Mouse (Mus musculus) small intestine, adult 2 months (tissue): ENCODE results near the gene Robo2. TPM values are rescaled to one million over a fixed set of nuclear protein-coding genes. Genes with fewer than 3 reads are reported as not detected.
"Not testable (repeated sequence)": the region's sequence is repeated elsewhere in the genome, so short reads cannot be mapped to it uniquely, and the experiment has no call there.

Experiments used
- H3K27ac ChIP-seq: fragments of 200-500 bp; 2 replicates; pipeline ENCODE4 v1.5.1; 2012; ENCODE audit warnings: low read depth, low read length, control low read depth, inconsistent platforms; ENCODE audit not compliant: insufficient read depth
- H3K27me3 ChIP-seq: fragments of 200-500 bp; 2 replicates; pipeline ENCODE4 v1.6.1; 2012; ENCODE audit warnings: mild to moderate bottlenecking, moderate library complexity, low read length, inconsistent platforms; ENCODE audit not compliant: control insufficient read depth, insufficient read depth
- H3K36me3 ChIP-seq: fragments of 200-500 bp; 2 replicates; pipeline ENCODE4 v1.6.1; 2012; ENCODE audit warnings: mild to moderate bottlenecking, low read length, control low read depth, inconsistent platforms; ENCODE audit not compliant: control insufficient read depth, insufficient read depth
- H3K4me1 ChIP-seq: fragments of 200-500 bp; 2 replicates; pipeline ENCODE4 v1.6.1; 2012; ENCODE audit warnings: low read length, inconsistent platforms, mixed read lengths; ENCODE audit not compliant: control insufficient read depth, insufficient read depth, insufficient read length
- H3K4me3 ChIP-seq: fragments of 200-500 bp; 2 replicates; pipeline ENCODE4 v1.5.1; 2012; ENCODE audit warnings: low read depth, mild to moderate bottlenecking, control low read depth, inconsistent platforms, low read length, moderate library complexity
- CTCF ChIP-seq: fragments of 200-500 bp; IDR thresholded peaks from 2 replicates; pipeline ENCODE4 v1.5.1; 2012; ENCODE audit warnings: low read depth, mild to moderate bottlenecking, control low read depth, inconsistent platforms, low read length, moderate library complexity, mixed read lengths; ENCODE audit not compliant: insufficient replicate concordance, insufficient read length; ENCODE audit errors: extremely low read depth
- POLR2A ChIP-seq: fragments of 200-500 bp; IDR thresholded peaks from 2 replicates; pipeline ENCODE4 v1.6.1; 2012; ENCODE audit warnings: low read depth, mild to moderate bottlenecking, control low read depth, inconsistent platforms, low read length, moderate library complexity
- WGBS: fragments of 180-500 bp; shearing (Covaris S2); methylation state at CpG from one replicate; pipeline ENCODE4 v1.1.7; 2018; 5-methylcytosine and 5-hydroxymethylcytosine counted together
- polyA plus RNA-seq: library from polyadenylated mRNA; depleted of rRNA; stranded (reverse); fragments of >200 nt; gene quantifications from 2 replicates; pipeline ENCODE4 v1.2.3, GENCODE M21; 2012

The Robo2 gene
- polyA plus RNA-seq, 1 experiment = 1.9 TPM

- Histone ChIP-seq H3K4me3 (no peak overlapping the region), H3K36me3 (no peaks in the 10 kb centered on the region), H3K4me1 (no peaks in the 10 kb centered on the region), H3K27me3 (no peaks in the 10 kb centered on the region), H3K27ac (no peak overlapping the region)
- WGBS = 68% methylated on average over 10 of the region's 10 CpGs
- TF ChIP-seq POLR2A (no peak), CTCF (no peak)
These were observed 356.4 kb downstream of the Robo2 start for GRCm38 (mm10) chr16:74055061-74055751.

DNA sequence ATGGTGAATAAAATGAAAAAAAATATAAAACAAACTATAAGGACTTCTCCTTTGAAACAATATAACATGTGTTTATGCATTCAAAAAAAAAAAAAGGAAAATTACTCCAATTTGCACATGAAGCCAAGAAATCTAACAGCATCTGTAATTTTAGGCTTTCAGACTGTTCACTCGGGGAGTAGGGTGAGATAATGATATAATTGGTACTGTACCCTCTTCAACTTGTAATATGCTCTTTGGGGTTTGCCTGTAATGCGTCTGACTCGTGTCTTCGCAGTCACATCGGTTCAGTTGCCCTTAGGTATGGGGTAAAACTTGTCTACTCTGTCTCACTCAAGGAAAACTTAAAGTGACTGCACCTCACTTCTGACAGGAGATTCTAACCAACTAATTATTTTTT, 362.2 kb downstream of the Robo2 start:
- Histone ChIP-seq H3K4me3 (no peak overlapping the region), H3K4me1 (no peaks in the 10 kb centered on the region), H3K27me3 (no peaks in the 10 kb centered on the region), H3K36me3 (no peaks in the 10 kb centered on the region), H3K27ac (no peak overlapping the region)
- 84% methylated on average over 5 of the region's 5 CpGs for WGBS
- no peak for TF ChIP-seq CTCF
- no peak for TF ChIP-seq POLR2A

DNA sequence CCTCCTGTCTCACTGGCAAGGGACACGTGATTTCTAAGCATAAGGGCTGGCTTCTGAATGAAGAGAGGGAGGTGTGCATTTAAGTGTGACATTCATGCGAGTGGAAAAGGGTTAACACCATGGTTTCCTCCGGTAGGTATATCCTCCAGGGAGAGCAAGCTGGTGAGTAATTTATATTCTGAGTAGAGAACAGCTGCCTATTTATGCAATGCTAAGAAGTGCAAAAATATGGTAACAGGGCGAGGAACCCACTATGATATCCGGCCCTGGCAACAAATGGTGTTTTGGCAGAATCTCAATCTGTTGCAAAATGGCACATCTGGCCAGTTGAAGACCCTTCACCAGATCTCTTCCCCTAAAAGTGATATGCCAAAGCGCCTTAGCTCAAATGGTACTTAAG, 362.6 kb downstream of the Robo2 start:
- Histone ChIP-seq H3K36me3 (no peaks in the 10 kb centered on the region), H3K27me3 (no peaks in the 10 kb centered on the region), H3K4me3 (no peak overlapping the region), H3K4me1 (no peaks in the 10 kb centered on the region), H3K27ac (no peak overlapping the region)
- WGBS = 80% methylated on average over 6 of the region's 6 CpGs
- TF ChIP-seq POLR2A = no peak
- TF ChIP-seq CTCF = no peak

DNA sequence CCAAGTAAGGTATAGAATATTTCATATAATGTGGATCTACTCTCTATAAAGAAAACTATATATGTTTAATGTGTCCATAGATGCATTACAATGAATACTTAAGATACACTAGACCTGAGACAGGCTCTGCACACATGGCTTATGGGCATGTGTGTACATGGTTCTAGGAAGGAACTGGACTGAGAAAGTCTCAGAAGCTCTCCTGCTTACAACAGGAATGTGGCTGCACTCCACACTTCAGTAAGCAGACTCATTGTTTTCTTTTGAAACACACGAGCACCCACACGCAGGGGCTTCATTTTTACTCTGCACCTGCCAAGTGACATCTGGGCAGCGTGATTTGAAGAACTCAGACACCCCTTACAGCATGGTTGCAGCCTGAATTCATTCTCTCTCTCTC, 364.4 kb downstream of the Robo2 start:
- 64% methylated on average over 3 of the region's 3 CpGs for WGBS
- Histone ChIP-seq H3K4me3 (no peak overlapping the region), H3K27me3 (no peaks in the 10 kb centered on the region), H3K27ac (no peak overlapping the region), H3K36me3 (no peaks in the 10 kb centered on the region), H3K4me1 (no peaks in the 10 kb centered on the region)
- no peak for TF ChIP-seq CTCF
- TF ChIP-seq POLR2A = no peak

GRCm38 (mm10) chr16:74040797-74041196, 370.8 kb downstream of the Robo2 start:
- not testable (repeated sequence) for H3K27me3 ChIP-seq, H3K4me1 ChIP-seq, H3K4me3 ChIP-seq, H3K36me3 ChIP-seq, H3K27ac ChIP-seq
- WGBS = 81% methylated on average over 2 of the region's 2 CpGs

- no peaks in the 10 kb centered on the region for H3K27me3 ChIP-seq
These were observed 383.8 kb downstream of the Robo2 start for GRCm38 (mm10) chr16:74027822-74028221.

DNA sequence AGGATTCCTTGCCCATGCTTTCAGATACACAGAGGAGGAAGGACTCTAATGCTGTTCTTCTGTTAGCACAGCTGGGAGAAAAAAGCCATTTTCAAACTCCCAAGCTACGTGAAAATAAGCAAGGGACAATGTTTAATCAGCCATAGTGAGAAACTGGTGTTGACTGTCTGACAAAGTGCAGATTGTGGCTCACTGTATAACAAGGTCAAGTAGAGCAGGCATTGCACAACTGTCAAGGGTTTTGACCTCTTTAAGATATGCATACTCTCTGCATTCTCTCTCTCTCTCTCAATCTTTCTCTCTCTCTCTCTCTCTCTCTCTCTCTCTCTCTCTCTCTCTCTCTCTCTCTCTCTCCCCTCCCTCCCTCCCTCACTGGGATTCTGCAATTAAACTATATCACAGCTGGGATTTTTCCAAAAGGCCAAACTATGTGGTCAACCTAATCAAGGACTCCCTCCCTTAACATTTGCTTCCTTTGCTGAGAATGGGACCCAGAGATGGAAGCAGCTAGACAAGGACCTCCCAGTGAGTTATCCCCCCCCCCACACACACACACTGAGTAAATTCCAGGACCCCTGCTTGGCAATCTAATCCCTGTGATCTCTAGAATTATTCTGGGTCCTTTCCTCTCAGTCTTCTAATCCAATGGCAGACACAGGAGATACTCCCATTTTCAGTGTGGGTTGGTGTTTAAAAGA, 389.2 kb downstream of the Robo2 start:
- Histone ChIP-seq H3K4me3 (no peak overlapping the region), H3K27me3 (no peaks in the 10 kb centered on the region), H3K4me1 (no peaks in the 10 kb centered on the region), H3K36me3 (no peaks in the 10 kb centered on the region), H3K27ac (no peak overlapping the region)
- WGBS = 28% methylated on average over 1 of the region's 1 CpGs
- TF ChIP-seq POLR2A (no peak), CTCF (no peak)

More at GRCm38 (mm10) chr16:74027822-74028221, 383.8 kb downstream of the Robo2 start:
- TF ChIP-seq CTCF (no peak), POLR2A (no peak)
- WGBS = 72% methylated on average over 4 of the region's 4 CpGs
- no peaks in the 10 kb centered on the region for H3K36me3 ChIP-seq
- H3K27ac ChIP-seq = no peak overlapping the region
- H3K4me1 ChIP-seq = no peaks in the 10 kb centered on the region
- no peak overlapping the region for H3K4me3 ChIP-seq
